In genomic region chr6:100110981-100111660, GRCm38 (mm10) we compare ENCODE assay signal across 11 mouse cellular contexts.
DNase-seq lines count a peak whose midpoint lies in the region; ATAC-seq and TF ChIP-seq lines count a peak whose summit lies in the region.
"Had no signal": no experiment of that assay in that cellular context is flagged by ENCODE, and none has a peak within 500 bp of the region (broad histone marks: within the 10 kb centered on the region; RNA-seq: fewer than 3 reads in every experiment).

No protein-coding gene starts in this region.

- no peak overlapping the region for H3K4me2 ChIP-seq in hindbrain, postnatal 0 days (ENCODE audit: low read depth, low read length)
- H3K4me2 ChIP-seq in hindbrain, embryonic 16.5 days (ENCODE audit: low read length) = no peak overlapping the region
- H3K4me2 ChIP-seq: embryonic facial prominence, embryonic 12.5 days had no signal

- 46% methylated on average over 2 of the region's 2 CpGs for WGBS in hindbrain, postnatal 0 days
- 67% methylated on average over 2 of the region's 2 CpGs for WGBS in hindbrain, embryonic 16.5 days
- 4% methylated on average over 2 of the region's 2 CpGs for WGBS in cerebellum, adult 2 months

- no peak overlapping the region for H3K4me3 ChIP-seq in hindbrain, postnatal 0 days (ENCODE audit: low read length)
- no peak overlapping the region for H3K4me3 ChIP-seq in hindbrain, embryonic 16.5 days (ENCODE audit: low read length)
- H3K4me3 ChIP-seq in cerebellum, adult 2 months (replicated peaks; ENCODE audit: insufficient read depth, low read depth, low read length) = no peak overlapping the region
- H3K4me3 ChIP-seq: embryonic facial prominence, embryonic 12.5 days had no signal

- no peaks in the 10 kb centered on the region for H3K36me3 ChIP-seq in hindbrain, postnatal 0 days (ENCODE audit: insufficient read depth, low read length)
- H3K36me3 ChIP-seq in hindbrain, embryonic 16.5 days (ENCODE audit: control insufficient read depth, insufficient read depth, low read length) = no peaks in the 10 kb centered on the region
- H3K36me3 ChIP-seq: embryonic facial prominence, embryonic 12.5 days had no signal

- H3K27me3 ChIP-seq in hindbrain, postnatal 0 days (ENCODE audit: insufficient read depth, low read length) = no peaks in the 10 kb centered on the region
- peaks cover 2% of the 10 kb centered on the region for H3K27me3 ChIP-seq in hindbrain, embryonic 16.5 days (replicated peaks; ENCODE audit: control insufficient read depth, insufficient read depth, low read length)
- no peaks in the 10 kb centered on the region; the same call in 1 of the 2 replicates for H3K27me3 ChIP-seq in cerebellum, adult 2 months (ENCODE audit: control insufficient read depth, insufficient read depth, low read length)
- H3K27me3 ChIP-seq: CH12.LX; embryonic facial prominence, embryonic 12.5 days had no signal

- no peak overlapping the region for H3K9ac ChIP-seq in hindbrain, postnatal 0 days (replicated peaks; ENCODE audit: low read length)
- no peak overlapping the region for H3K9ac ChIP-seq in hindbrain, embryonic 16.5 days (ENCODE audit: low read depth, low read length)
- H3K9ac ChIP-seq: embryonic facial prominence, embryonic 12.5 days had no signal

- ATAC-seq in hindbrain, postnatal 0 days = peak; percentile 11; the same call in 1 of the 2 replicates
- ATAC-seq in hindbrain, embryonic 16.5 days = no peak
- no peak for ATAC-seq in CD4-positive, CD25-positive, alpha-beta regulatory T cell, adult 4 months
- ATAC-seq: forebrain, embryonic 14.5 days had no signal

- intact Hi-C loops in heart, postnatal 10 days (cut with DNase I) = no loop called here

- no peak for TF ChIP-seq CTCF in hindbrain, postnatal 0 days (IDR thresholded peaks at IDR 0.05; ENCODE audit: low read depth)
- no peak for TF ChIP-seq CTCF in cerebellum, adult 2 months (IDR thresholded peaks at IDR 0.05; ENCODE audit: borderline replicate concordance, insufficient read depth, low read depth, low read length)

- H3K4me1 ChIP-seq in hindbrain, postnatal 0 days (ENCODE audit: insufficient read depth, low read length) = peaks cover 10% of the 10 kb centered on the region; the same call in 1 of the 2 replicates
- peaks cover 5% of the 10 kb centered on the region; the same call in 1 of the 2 replicates for H3K4me1 ChIP-seq in hindbrain, embryonic 16.5 days (ENCODE audit: control insufficient read depth, insufficient read depth, low read depth, low read length)
- H3K4me1 ChIP-seq in cerebellum, adult 2 months (ENCODE audit: control insufficient read depth, insufficient read depth, low read length) = peaks cover 15% of the 10 kb centered on the region
- H3K4me1 ChIP-seq: embryonic facial prominence, embryonic 12.5 days had no signal

- no peaks in the 10 kb centered on the region for H3K9me3 ChIP-seq in hindbrain, postnatal 0 days (ENCODE audit: low read length)
- H3K9me3 ChIP-seq in hindbrain, embryonic 16.5 days (ENCODE audit: control insufficient read depth, low read length) = no peaks in the 10 kb centered on the region
- H3K9me3 ChIP-seq: embryonic facial prominence, embryonic 12.5 days had no signal

- no peak overlapping the region for H3K27ac ChIP-seq in hindbrain, postnatal 0 days
- no peak overlapping the region for H3K27ac ChIP-seq in hindbrain, embryonic 16.5 days (ENCODE audit: low read depth, low read length)
- no peak overlapping the region for H3K27ac ChIP-seq in cerebellum, adult 2 months (ENCODE audit: insufficient read depth, low read length)
- H3K27ac ChIP-seq: embryonic facial prominence, embryonic 12.5 days had no signal

- DNase-seq in hindbrain, postnatal 0 days (ENCODE audit: low spot score) = peak; percentile 28
- DNase-seq in brain, adult 2 months (ENCODE audit: low read depth, low spot score) = peak; percentile 64
- DNase-seq in cerebellum, adult 2 months = peak; percentile 66 to 78
- DNase-seq in heart, postnatal 10 days = peak; percentile 42 to 55
- no peak for DNase-seq in right cerebral cortex, postnatal 36 days (ENCODE audit: low spot score in 2 of 2)
- no peak for DNase-seq in thymus, postnatal 14 days

- no peak for TF ChIP-seq POLR2A in cerebellum, adult 2 months (IDR thresholded peaks at IDR 0.05; ENCODE audit: borderline replicate concordance, insufficient read depth, low read length)

Comparison
In these comparisons a context has a peak if more than half of its experiments do, and no peak if none do; other contexts are left out.
1. DNase-seq: peak in hindbrain, postnatal 0 days (single experiment), brain, adult 2 months (single experiment), cerebellum, adult 2 months (2 of 2) and heart, postnatal 10 days (2 of 2); none in right cerebral cortex, postnatal 36 days (0 of 2) and thymus, postnatal 14 days (single experiment).